Mouse (Mus musculus) heart, postnatal 0 days (tissue): ENCODE results near the gene Slc39a11.

ENCODE experiments used
- CTCF ChIP-seq: IDR thresholded peaks from 2 replicates; pipeline ENCODE4 v1.5.1; 2016; ENCODE audit warnings: antibody characterized with exemption, control low read depth, low read depth
- EP300 ChIP-seq: IDR thresholded peaks from 2 replicates; pipeline ENCODE4 v1.6.1; 2016; ENCODE audit warnings: antibody characterized with exemption, low read depth

DNA sequence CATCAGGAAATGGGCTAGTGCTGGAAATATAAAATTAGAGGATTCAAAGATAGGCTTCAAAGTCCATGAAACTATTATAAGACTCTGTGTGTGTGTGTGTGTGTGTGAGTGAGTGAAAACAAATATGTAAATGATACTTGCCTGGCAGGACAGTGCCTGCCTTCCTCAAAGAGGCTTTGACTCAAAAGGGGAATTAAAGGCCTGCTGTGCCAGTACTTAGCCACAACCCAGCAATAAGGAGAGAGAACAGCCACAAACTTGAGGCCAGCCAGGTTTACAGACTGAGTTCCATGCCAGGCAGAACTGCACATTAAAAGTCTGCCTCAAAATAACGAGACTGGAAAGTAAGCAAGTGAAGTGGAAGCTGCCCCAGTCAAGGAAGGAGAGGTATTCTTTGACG lies 27.0 kb upstream of the Slc39a11 start:
- no peak for TF ChIP-seq CTCF
- no peak for TF ChIP-seq EP300
